Mouse (Mus musculus) small intestine, adult 2 months (tissue): ENCODE data around the gene Tmem151b. TPM values are rescaled to one million over a fixed set of nuclear protein-coding genes. Genes with fewer than 3 reads are reported as not detected.

ENCODE experiments used
- H3K27ac ChIP-seq: fragments of 200-500 bp; 2 replicates; pipeline ENCODE4 v1.5.1; 2012; ENCODE audit warnings: low read depth, low read length, control low read depth, inconsistent platforms; ENCODE audit not compliant: insufficient read depth
- H3K27me3 ChIP-seq: fragments of 200-500 bp; 2 replicates; pipeline ENCODE4 v1.6.1; 2012; ENCODE audit warnings: mild to moderate bottlenecking, moderate library complexity, low read length, inconsistent platforms; ENCODE audit not compliant: control insufficient read depth, insufficient read depth
- H3K36me3 ChIP-seq: fragments of 200-500 bp; 2 replicates; pipeline ENCODE4 v1.6.1; 2012; ENCODE audit warnings: mild to moderate bottlenecking, low read length, control low read depth, inconsistent platforms; ENCODE audit not compliant: control insufficient read depth, insufficient read depth
- H3K4me1 ChIP-seq: fragments of 200-500 bp; 2 replicates; pipeline ENCODE4 v1.6.1; 2012; ENCODE audit warnings: low read length, inconsistent platforms, mixed read lengths; ENCODE audit not compliant: control insufficient read depth, insufficient read depth, insufficient read length
- H3K4me3 ChIP-seq: fragments of 200-500 bp; 2 replicates; pipeline ENCODE4 v1.5.1; 2012; ENCODE audit warnings: low read depth, mild to moderate bottlenecking, control low read depth, inconsistent platforms, low read length, moderate library complexity
- CTCF ChIP-seq: fragments of 200-500 bp; IDR thresholded peaks from 2 replicates; pipeline ENCODE4 v1.5.1; 2012; ENCODE audit warnings: low read depth, mild to moderate bottlenecking, control low read depth, inconsistent platforms, low read length, moderate library complexity, mixed read lengths; ENCODE audit not compliant: insufficient replicate concordance, insufficient read length; ENCODE audit errors: extremely low read depth
- POLR2A ChIP-seq: fragments of 200-500 bp; IDR thresholded peaks from 2 replicates; pipeline ENCODE4 v1.6.1; 2012; ENCODE audit warnings: low read depth, mild to moderate bottlenecking, control low read depth, inconsistent platforms, low read length, moderate library complexity
- WGBS: fragments of 180-500 bp; shearing (Covaris S2); methylation state at CpG from one replicate; pipeline ENCODE4 v1.1.7; 2018; 5-methylcytosine and 5-hydroxymethylcytosine counted together
- polyA plus RNA-seq: library from polyadenylated mRNA; depleted of rRNA; stranded (reverse); fragments of >200 nt; gene quantifications from 2 replicates; pipeline ENCODE4 v1.2.3, GENCODE M21; 2012

The Tmem151b gene
- polyA plus RNA-seq, 1 experiment: 0.94 TPM

DNA sequence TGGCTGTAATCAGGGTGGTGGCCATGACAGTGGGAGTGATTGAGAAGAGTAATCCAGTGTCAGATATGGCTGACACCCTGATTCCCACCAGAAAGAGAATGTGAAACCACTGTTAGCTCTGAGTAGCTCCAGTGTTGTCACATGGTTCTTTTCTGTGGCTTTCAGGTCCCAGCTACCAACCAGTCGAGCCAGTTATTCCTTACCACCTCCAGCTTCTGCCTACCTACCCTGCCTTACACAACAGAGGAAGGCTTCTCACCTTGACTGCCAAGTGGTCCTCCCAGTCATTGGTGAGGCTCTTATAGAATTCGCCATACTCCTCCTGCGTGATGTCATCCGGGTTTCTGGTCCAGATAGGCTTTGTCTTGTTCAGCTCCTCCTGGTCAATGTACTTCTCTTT, 20.5 kb upstream of the Tmem151b start:
- Histone ChIP-seq H3K27me3 (no peaks in the 10 kb centered on the region), H3K27ac (no peak overlapping the region), H3K4me1 (peaks cover 7% of the 10 kb centered on the region), H3K36me3 (peaks cover 56% of the 10 kb centered on the region), H3K4me3 (no peak overlapping the region)
- 61% methylated on average over 4 of the region's 4 CpGs for WGBS
- TF ChIP-seq POLR2A: no peak
- no peak for TF ChIP-seq CTCF

DNA sequence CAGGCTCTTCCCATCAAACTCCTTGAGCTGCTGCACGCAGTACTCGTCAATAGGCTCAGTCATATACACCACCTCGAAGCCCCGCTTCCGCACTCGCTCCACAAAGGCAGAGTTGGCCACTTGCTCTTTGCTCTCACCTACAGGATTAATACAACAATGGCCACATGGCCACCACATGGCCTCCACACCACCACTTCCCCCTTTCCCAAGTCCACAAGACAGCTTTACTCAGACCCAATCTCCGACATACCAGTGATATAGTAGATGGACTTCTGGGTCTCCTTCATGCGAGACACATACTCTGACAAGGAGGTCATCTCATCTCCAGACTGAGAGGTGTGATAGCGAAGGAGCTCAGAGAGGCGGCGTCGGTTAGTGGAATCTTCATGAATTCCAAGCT, 19.5 kb upstream of the Tmem151b start:
- Histone ChIP-seq H3K27ac (no peak overlapping the region), H3K27me3 (no peaks in the 10 kb centered on the region), H3K4me1 (peaks cover 7% of the 10 kb centered on the region), H3K4me3 (no peak overlapping the region), H3K36me3 (peaks cover 56% of the 10 kb centered on the region)
- 78% methylated on average over 12 of the region's 12 CpGs for WGBS
- TF ChIP-seq CTCF (no peak), POLR2A (no peak)

DNA sequence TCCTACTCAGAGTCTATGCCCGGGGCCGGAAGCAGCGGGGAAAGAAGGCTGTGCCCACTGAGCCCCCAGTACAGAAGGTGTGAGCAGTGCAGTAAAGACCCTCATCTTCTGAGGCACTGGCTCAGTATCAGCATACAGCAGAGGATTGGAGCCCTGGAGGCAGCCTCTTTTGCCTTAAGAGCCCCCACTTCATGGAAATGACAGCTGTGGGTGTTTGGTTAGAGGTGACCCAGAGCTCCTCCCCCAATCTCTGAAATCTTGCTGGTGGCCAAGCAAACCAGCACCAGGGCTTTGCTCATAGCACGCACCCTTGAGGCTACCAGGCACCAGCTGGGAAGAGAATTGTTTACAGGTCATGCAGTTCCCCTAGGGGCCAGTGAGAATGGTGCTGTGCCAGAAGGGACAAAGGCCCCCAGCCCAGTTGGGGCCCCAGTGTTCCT, 17.7 kb upstream of the Tmem151b start:
- no peak for TF ChIP-seq POLR2A
- no peak for TF ChIP-seq CTCF
- Histone ChIP-seq H3K4me3 (no peak overlapping the region), H3K4me1 (peaks cover 7% of the 10 kb centered on the region), H3K27ac (no peak overlapping the region), H3K36me3 (peaks cover 56% of the 10 kb centered on the region), H3K27me3 (no peaks in the 10 kb centered on the region)
- WGBS: 58% methylated on average over 4 of the region's 4 CpGs

DNA sequence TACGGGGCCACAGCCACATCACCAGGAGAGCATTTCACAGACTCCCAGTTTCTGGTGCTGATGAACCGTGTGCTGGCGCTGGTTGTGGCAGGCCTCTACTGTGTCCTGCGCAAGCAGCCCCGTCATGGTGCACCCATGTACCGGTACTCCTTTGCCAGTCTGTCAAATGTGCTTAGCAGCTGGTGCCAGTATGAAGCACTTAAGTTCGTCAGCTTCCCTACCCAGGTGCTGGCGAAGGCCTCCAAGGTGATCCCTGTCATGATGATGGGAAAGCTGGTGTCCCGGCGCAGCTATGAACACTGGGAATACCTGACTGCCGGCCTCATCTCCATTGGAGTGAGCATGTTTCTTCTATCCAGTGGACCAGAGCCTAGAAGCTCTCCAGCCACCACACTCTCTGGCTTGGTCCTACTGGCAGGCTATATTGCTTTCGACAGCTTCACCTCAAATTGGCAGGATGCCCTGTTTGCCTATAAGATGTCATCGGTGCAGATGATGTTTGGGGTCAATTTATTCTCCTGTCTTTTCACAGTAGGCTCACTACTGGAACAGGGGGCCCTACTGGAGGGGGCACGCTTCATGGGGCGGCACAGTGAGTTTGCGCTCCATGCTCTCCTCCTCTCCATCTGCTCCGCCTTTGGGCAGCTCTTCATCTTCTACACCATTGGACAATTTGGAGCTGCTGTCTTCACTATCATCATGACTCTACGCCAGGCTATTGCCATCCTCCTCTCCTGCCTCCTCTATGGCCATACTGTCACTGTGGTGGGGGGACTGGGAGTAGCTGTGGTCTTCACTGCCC, 17.1 kb upstream of the Tmem151b start:
- Histone ChIP-seq H3K27me3 (no peaks in the 10 kb centered on the region), H3K27ac (no peak overlapping the region), H3K4me3 (no peak overlapping the region), H3K36me3 (peaks cover 54% of the 10 kb centered on the region), H3K4me1 (peaks cover 7% of the 10 kb centered on the region)
- WGBS: 59% methylated on average over 18 of the region's 18 CpGs
- TF ChIP-seq CTCF (no peak), POLR2A (no peak)

DNA sequence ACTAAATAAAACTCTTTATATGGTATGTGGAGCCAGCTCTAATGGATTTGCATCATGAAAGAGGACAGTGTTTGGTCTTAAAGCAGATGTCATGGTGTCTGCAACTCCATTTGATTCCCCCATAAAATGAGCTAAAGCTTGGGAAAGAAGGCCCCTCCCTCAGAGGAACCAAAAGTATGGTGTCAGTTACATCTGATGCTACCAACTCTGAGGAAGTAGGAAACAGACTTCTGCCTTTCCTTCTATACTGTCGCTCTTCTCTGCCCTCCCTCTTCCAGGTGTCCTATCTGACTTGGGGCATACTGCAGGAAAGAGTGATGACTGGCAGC, 16.5 kb upstream of the Tmem151b start:
- Histone ChIP-seq H3K27ac (no peak overlapping the region), H3K36me3 (peaks cover 48% of the 10 kb centered on the region), H3K4me3 (no peak overlapping the region), H3K27me3 (no peaks in the 10 kb centered on the region), H3K4me1 (peaks cover 7% of the 10 kb centered on the region)
- TF ChIP-seq POLR2A (no peak), CTCF (no peak)
- WGBS: 74% methylated on average over 1 of the region's 1 CpGs

DNA sequence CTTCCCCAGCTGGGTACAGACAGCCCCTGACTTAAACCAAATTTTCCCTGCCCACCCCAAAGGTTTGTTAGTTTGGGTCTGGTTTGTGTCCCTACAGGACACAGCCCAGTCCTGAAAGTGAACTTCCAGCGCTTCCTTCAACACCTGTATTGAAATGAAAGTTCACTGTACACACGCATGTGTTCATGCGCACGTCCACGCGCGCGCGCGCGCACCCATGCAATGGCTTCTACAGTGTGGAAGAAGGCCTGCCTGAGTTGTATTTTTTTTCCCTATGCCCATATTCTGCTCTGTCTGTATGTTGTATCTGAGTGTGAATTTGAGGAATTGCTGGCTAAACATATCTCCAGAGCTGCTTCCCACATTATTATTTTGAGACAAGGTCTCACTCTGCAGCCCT, 15.6 kb upstream of the Tmem151b start:
- WGBS: 73% methylated on average over 11 of the region's 11 CpGs
- H3K4me1 ChIP-seq: peaks cover 7% of the 10 kb centered on the region; the same call in 1 of the 2 replicates
- peaks cover 39% of the 10 kb centered on the region for H3K36me3 ChIP-seq
- no peak overlapping the region for H3K27ac ChIP-seq
- no peaks in the 10 kb centered on the region for H3K27me3 ChIP-seq
- H3K4me3 ChIP-seq: peak overlapping the region; percentile 89
- TF ChIP-seq CTCF: no peak
- TF ChIP-seq POLR2A: no peak

DNA sequence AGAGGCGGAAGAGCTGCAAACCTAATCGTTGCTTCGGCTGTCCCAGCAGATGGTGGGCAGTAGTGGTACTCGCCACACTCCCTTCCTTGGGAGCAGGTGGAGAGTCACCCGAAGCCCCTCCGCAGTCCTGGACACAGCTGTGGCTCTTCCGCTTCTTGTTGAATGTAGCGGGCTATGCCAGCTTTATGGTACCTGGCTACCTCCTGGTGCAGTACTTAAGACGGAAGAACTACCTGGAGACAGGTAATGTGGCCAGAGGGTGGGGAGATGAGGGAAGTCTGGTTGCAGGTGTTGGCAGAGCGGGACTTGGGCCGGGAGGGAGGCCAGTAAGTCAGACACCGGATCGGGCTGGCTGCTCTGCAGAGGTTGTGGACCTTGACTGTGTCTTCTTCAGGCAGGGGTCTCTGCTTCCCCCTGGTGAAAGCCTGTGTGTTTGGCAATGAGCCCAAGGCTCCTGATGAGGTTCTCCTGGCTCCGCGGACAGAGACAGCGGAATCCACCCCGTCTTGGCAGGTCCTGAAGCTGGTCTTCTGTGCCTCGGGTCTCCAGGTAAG, 15.1 kb upstream of the Tmem151b start:
- WGBS: 7% methylated on average over 18 of the region's 18 CpGs
- peaks cover 35% of the 10 kb centered on the region for H3K36me3 ChIP-seq
- peak overlapping the region; percentile 89 for H3K4me3 ChIP-seq
- H3K27ac ChIP-seq: 0 out of 2 replicates have a peak overlapping the region, but pooled peaks have one; percentile 11
- H3K27me3 ChIP-seq: no peaks in the 10 kb centered on the region
- TF ChIP-seq CTCF (no peak), POLR2A (no peak)
- peaks cover 7% of the 10 kb centered on the region; the same call in 1 of the 2 replicates for H3K4me1 ChIP-seq
